Mouse (Mus musculus): ENCODE measurements around the gene Il1rl1.

DNA sequence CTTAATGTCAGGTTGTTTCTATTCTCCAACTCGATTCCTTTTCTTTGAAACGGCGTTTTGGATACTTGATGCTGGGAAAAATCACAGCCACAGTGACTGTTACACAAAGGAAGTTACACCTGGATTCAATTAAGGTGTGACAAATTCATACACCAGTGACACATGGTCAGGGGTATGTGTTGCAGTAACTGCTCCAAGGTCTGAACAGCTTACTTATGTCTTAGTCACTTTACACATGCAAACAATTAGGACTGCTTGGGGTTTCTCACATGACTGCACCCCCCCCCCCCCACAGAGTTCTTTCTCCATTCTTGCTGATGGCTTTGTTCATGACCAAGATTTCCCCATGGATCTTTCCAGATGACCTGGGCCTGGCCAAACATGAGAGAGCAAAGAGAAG lies 6.6 kb downstream of the Il1rl1 start:
- TF ChIP-seq CTCF (IDR thresholded peaks at IDR 0.05; ENCODE audit: borderline replicate concordance, insufficient read depth, low read length) (no peak), POLR2A (IDR thresholded peaks at IDR 0.05; ENCODE audit: low read depth, low read length) (no peak)

All from embryonic fibroblast, embryonic 13.5 days (primary cell).